Mouse (Mus musculus) layer of hippocampus, adult 8-10 months (tissue): ENCODE measurements around the gene Lamtor2. TPM values are rescaled to one million over a fixed set of nuclear protein-coding genes. Genes with fewer than 3 reads are reported as not detected.

ENCODE experiments used
- DNase-seq, 2 experiments: peaks; one replicate each; pipeline ENCODE4 v3.0.0; 2022; ENCODE audit warnings: low spot score in 2 of 2
- microRNA-seq, 2 experiments: library from miRNA; unstranded; fragments of <30 nt; microRNA quantifications; one replicate each; pipeline ENCODE4 v1.2.0; 2022
- total RNA-seq, 4 experiments: library from RNA; stranded (reverse); gene quantifications; 2 replicates each; pipeline ENCODE4 v1.2.4; 2022

Lamtor2 gene
- total RNA-seq, 4 experiments from 2014 or later, result 89.2 to 111 (median 106) TPM

DNA sequence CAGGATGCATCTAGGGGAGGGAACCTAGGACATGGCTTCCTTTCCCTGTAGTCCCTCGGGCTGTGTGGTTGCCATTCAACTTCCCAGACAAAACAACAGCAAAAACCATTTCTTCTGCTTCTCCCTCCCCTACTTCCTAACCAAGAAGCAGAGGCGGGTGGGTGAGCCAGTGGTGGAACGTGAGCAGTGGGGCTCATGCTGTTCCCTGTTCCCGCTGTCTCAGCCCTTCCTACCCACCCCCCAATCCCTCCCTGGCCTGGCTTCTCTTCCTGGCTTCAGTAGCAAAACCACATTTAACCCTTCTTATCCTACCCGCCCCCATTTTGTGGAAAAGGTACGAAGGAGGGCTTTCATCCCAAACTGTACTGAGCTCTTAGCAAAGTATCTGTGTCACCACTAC is 47.8 kb downstream of the Lamtor2 start:
- DNase-seq, result no peak

DNA sequence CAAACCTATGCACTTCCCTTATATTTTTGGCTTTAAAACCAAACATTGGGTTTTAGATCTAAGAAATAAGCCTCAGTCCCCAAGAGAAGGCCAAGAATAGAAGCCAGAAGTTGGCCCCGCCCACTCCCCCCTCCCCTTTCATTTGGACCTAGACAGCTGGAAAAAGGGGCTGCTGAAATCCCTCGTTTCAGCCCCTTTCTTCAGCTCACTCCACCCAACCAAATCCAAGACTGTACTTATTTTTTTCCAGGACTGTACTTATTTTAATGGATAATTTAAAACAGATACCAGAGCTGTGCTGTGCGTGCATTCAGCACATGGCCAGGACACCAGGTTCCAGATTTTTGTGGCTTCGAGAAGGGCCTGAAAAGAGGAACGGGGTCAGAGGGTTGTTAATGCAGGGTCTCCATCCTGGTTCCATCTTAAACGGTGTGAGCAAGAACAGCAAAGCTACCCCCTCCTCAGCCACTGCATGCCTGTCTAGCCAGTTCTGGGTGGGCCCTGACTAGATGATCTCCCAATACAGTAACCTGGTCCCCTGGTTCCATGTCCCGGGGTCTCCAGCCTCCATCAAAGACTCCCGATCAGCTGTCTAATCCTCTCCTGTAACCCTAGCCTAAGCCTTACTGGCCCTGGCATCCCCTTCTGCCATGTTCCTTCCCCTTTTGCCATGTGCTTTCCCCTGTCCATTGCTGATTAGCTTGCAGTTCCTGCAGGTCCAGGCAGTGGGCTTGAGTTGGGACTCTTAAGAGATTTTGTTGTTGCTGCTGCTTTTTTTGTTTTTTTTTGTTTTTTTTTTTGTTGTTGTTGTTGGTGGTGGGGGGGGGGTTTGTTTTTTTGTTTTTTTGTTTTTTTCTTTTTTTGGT is 48.8 kb downstream of the Lamtor2 start:
- no peak for DNase-seq

DNA sequence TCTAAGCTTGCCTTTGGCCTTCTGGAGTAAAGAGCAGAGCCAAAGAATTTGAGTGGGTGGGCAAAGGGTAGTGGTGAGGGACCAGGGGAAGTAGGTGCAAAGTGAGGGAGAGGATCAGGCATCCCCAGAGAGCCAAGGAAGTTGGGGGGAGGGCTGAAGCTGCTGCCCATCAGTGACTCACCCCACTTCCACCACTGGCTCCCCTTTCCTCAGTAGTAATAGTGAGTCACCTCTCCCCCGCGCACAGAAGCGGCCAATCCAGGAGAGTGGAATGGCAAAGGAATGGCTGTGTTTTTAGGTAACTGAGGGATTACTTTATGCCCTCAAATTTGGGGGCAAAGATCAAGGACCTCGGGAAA is 49.4 kb downstream of the Lamtor2 start:
- no peak for DNase-seq

DNA sequence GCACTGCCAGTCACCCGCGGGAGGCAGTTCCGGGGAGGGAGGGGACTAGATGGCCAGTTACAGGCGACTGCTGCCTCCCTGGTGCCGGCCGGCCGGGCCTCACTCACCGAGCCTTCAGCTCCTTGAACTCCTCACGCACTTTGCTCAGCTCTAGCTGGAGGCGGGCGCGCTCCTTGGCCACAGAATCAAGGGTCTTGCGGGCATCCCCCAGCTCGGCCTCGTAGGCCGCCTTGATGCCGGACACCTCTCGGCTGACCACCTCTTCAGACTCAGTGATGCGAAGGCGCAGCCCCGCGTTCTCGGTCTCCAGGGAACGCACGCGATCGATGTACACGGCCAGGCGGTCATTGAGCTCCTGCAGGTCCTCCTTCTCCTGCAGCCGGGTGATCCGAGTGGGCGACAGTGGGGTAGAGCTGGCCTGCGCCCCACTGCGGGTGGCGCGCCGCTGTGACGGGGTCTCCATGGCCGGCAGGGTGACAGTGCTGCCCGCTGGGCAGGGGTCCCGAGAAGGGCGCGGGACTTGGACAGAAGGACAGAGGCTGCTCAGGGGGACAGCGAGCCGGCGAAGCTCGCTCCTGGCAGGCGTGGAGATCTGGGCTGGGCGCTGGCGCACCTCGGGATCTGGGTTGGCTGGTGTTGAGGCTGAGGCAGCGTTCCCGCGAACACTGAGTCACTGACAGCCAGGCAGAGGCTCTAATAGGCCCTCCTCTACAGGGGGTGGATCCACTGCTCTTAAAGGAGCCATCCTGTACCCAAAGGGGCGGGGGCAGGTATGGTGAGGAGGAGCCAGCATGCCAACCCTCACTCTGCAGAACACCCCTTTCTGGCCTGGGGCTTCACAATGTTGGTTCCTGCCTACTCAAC is 50.0 kb downstream of the Lamtor2 start:
- peak; percentile 90 to 95 for DNase-seq

DNA sequence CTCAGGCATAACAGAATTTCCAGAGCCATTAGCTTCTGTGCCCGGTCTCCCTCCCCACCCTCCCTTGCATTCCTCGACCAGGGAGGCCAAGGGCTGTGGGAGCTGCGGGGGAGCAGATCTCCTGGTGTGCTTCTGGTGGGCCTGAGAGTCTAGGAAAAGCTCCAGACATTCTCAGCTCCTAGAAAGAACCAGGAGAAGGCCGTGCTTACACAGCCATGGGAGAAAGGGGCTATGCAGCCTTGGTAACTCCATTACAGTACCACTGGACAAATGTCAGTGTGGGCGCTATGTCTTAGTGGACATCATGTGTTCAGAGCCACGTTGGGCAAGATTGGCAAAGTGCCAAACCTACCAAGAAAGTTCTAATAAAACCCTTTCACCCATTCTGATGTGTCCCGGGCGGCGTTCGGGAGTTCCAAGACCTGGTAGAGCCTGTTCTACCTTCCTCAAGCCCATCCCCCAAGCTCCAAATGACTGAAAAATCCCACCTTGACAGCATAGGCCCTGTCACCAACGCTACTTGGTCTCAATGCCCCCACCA is 50.8 kb downstream of the Lamtor2 start:
- no peak for DNase-seq

DNA sequence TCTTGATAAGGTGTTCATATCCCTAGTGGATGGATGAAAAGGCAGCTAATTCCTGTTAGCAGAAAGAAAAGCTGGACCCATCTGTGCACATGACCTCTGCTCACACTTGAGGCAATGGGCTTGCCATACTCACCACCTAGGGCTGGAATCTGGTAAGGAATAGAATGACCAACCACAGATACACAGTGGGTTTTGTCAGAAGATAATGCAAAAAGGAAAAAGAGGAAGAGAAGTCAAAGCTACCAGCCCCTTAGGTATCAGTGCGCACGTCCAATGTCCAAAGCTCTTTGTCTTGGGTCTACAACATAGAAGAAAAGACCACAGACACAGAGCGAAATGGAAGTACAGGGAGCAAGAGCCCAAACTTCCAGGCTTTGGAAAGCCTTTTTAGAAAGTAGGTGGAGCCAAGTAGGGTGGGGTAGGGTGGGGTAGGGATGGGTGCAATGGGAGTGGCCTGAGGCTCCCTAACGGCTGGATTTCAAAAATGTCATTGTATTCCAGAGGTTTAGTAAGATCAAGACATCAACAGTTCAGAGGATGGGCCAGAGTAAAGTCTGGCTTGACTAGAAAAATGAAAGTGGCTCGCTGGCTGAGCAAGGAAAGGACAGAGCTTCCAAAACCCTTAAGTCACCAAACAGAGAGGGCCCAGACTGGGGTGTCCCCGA is 51.4 kb downstream of the Lamtor2 start:
- no peak for DNase-seq

DNA sequence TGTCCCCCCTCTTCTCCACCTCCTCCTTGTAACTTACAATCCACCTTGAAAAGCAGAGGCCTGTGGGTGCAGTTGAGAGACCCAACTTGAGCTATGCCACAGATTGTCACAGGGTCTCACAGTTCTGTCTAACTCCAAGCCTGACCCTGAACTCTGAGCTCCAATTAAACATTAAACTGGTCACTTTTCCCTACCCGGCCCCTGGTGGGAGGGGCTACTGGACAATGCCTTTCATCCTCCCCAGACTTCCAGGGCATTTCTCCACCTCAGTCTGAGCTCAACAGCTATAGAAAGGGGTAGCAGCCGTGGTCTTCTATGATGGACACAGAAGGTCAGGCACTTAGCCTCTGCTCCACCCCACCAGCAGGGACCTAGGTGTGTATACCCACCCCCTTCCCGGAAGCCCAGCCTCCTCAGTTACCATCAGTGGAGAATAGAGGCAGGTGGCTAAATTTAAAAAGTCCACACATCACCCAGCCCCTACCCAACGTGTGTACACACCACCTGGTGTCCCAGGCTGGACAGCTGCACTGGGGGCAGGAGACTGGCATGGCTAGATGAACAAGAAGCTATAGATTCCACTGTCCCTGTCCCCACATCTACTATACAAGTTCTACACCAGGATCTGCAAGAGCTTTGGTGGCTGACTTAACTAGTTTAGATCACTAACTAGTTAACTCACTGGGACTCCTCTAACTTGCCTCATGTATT is 52.1 kb downstream of the Lamtor2 start:
- DNase-seq, result no peak

DNA sequence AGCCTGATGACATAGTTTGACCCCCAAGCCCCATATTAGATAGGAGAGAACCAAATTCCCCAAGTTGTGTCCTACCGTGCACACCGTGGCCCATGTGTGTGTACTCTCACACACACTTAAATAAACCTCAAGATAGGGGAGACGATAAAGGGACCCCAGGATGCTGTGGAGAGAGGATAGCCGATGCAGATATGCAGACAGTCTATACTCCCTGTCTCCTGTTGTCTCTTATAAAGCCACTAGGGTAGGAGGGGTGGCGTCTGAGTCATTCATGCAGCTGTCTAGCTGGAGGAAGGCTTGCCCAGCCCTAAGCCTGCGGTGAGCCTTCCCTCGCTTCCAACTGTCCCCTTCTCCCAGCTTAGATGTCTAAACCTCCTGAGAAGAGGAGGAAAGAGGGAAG is 52.8 kb downstream of the Lamtor2 start:
- DNase-seq, result no peak

Small RNA genes within 50 kb of the gene (microRNA-seq; reads per million reads assigned to microRNA genes)
- 0 reads per million in 2 experiments for gene Mir1905

Other genes starting within 250 kb of the Lamtor2 start
- gene Glmp, start 228.1 kb downstream of the Lamtor2 start, total RNA-seq, result 100 to 1,000 TPM in 2 of 4 experiments, 10 to 100 TPM in 2; 92.1 to 138 (median 99.4) TPM
- 1 to 10 TPM; 1.3 to 2.7 (median 1.7) TPM for gene Tmem79, start 216.9 kb downstream of the Lamtor2 start, total RNA-seq
- gene Smg5, start 216.8 kb downstream of the Lamtor2 start, total RNA-seq, result 10 to 100 TPM; 68.5 to 94.9 (median 74.2) TPM
- 10 to 100 TPM; 16.8 to 25.2 (median 19.3) TPM for gene Paqr6, start 188.5 kb downstream of the Lamtor2 start, total RNA-seq
- gene Bglap3, start 180.3 kb downstream of the Lamtor2 start, total RNA-seq, result 1 to 10 TPM; 1.0 to 2.5 (median 2.0) TPM
- 1 to 10 TPM in 2 of 4 experiments, not detected in 2; 1.6 to 2.8 TPM for gene Bglap2, start 174.4 kb downstream of the Lamtor2 start, total RNA-seq
- 1 to 10 TPM in 1 of 4 experiments, not detected in 3; 1.3 TPM for gene Bglap, start 168.6 kb downstream of the Lamtor2 start, total RNA-seq
- 1 to 10 TPM; 5.5 to 8.3 (median 6.0) TPM for gene Pmf1, start 142.7 kb downstream of the Lamtor2 start, total RNA-seq
- gene Slc25a44, start 127.9 kb downstream of the Lamtor2 start, total RNA-seq, result 10 to 100 TPM; 66.0 to 72.8 (median 68.6) TPM
- 10 to 100 TPM; 43.0 to 52.1 (median 50.8) TPM for gene Sema4a, start 91.9 kb downstream of the Lamtor2 start, total RNA-seq
- gene Lmna, start 43.1 kb downstream of the Lamtor2 start, total RNA-seq, result 10 to 100 TPM; 38.0 to 45.6 (median 40.2) TPM
- 1 to 10 TPM; 2.4 to 2.8 (median 2.6) TPM for gene Mex3a, start 20.7 kb downstream of the Lamtor2 start, total RNA-seq
- gene Rab25, start 4.8 kb downstream of the Lamtor2 start, total RNA-seq, result 1 to 10 TPM in 1 of 4 experiments, not detected in 3; 1.5 TPM
- gene Ubqln4, start 684 bp upstream of the Lamtor2 start, total RNA-seq, result 100 to 1,000 TPM in 2 of 4 experiments, 10 to 100 TPM in 2; 96.1 to 118 (median 107) TPM
- 10 to 100 TPM; 86.4 to 96.0 (median 90.1) TPM for gene Ssr2, start 22.8 kb upstream of the Lamtor2 start, total RNA-seq
- 100 to 1,000 TPM; 210 to 272 (median 257) TPM for gene Arhgef2, start 52.9 kb upstream of the Lamtor2 start, total RNA-seq
- not detected for gene Rxfp4, start 100.1 kb upstream of the Lamtor2 start, total RNA-seq
- gene Khdc4, start 132.7 kb upstream of the Lamtor2 start, total RNA-seq, result 10 to 100 TPM; 47.5 to 69.8 (median 54.1) TPM
- gene Rit1, start 163.8 kb upstream of the Lamtor2 start, total RNA-seq, result 10 to 100 TPM; 39.5 to 44.0 (median 43.6) TPM
- 100 to 1,000 TPM; 494 to 515 (median 510) TPM for gene Syt11, start 222.1 kb upstream of the Lamtor2 start, total RNA-seq